Mouse (Mus musculus) MEL (cell line): ENCODE results near the gene Kif6.

Source experiments
- CHD2 ChIP-seq: IDR thresholded peaks from 2 replicates; pipeline ENCODE4 v1.6.1; 2011; ENCODE audit warnings: low read length, improper control_type of control experiment
- CTCF ChIP-seq, 3 experiments: IDR thresholded peaks in 2 of 3; conservative IDR thresholded peaks in 1 of 3; 2 replicates each; pipeline ENCODE4 v1.5.1; 2011 to 2012; ENCODE audit warnings: low read length in 3 of 3, low read depth in 2 of 3, mild to moderate bottlenecking in 2 of 3, improper control_type of control experiment in 1 of 3, inconsistent platforms in 1 of 3, mixed read lengths in 1 of 3, moderate library complexity in 1 of 3; ENCODE audit not compliant: control insufficient read depth in 1 of 3, insufficient read depth in 1 of 3, poor library complexity in 1 of 3, severe bottlenecking in 1 of 3
- ELF1 ChIP-seq: IDR thresholded peaks from 2 replicates; pipeline ENCODE4 v1.6.1; 2014; ENCODE audit warnings: low read depth, mild to moderate bottlenecking, inconsistent platforms, low read length, improper control_type of control experiment, moderate library complexity
- ETS1 ChIP-seq: IDR thresholded peaks from 2 replicates; pipeline ENCODE4 v1.6.1; 2012; ENCODE audit warnings: low read depth, mild to moderate bottlenecking, inconsistent platforms, low read length, improper control_type of control experiment, moderate library complexity
- GATA1 ChIP-seq: IDR thresholded peaks from 2 replicates; pipeline ENCODE4 v1.6.1; 2011; ENCODE audit warnings: low read depth, low read length, improper control_type of control experiment
- HCFC1 ChIP-seq: IDR thresholded peaks from 2 replicates; pipeline ENCODE4 v1.6.1; 2012; ENCODE audit warnings: low read depth, mild to moderate bottlenecking, inconsistent platforms, low read length, improper control_type of control experiment, moderate library complexity
- POLR2AphosphoS5 ChIP-seq: IDR thresholded peaks from 2 replicates; pipeline ENCODE4 v1.6.1; 2012; ENCODE audit warnings: low read depth, borderline replicate concordance, mild to moderate bottlenecking, inconsistent platforms, low read length, moderate library complexity, mixed read lengths
- USF2 ChIP-seq, 2 experiments: IDR thresholded peaks; 2 replicates each; pipeline ENCODE4 v1.6.1; 2011 to 2012; ENCODE audit warnings: improper control_type of control experiment in 2 of 2, low read length in 2 of 2, borderline replicate concordance in 1 of 2, inconsistent platforms in 1 of 2, low read depth in 1 of 2, mild to moderate bottlenecking in 1 of 2; ENCODE audit not compliant: insufficient read depth in 1 of 2

GRCm38 (mm10) chr17:49646267-49646666 is 31.3 kb downstream of the Kif6 start:
- TF ChIP-seq CHD2 (no peak), CTCF (IDR thresholded peaks at IDR 0.05 in 2 of 3, conservative IDR thresholded peaks at IDR 0.05 in 1 of 3; ENCODE audit: control insufficient read depth in 1 of 3, insufficient read depth in 1 of 3, low read depth in 2 of 3, low read length in 3 of 3, poor library complexity in 1 of 3, severe bottlenecking in 1 of 3) (no peak), POLR2AphosphoS5 (no peak), HCFC1 (no peak), GATA1 (no peak), ETS1 (no peak), ELF1 (no peak), USF2 (IDR thresholded peaks at IDR 0.05; ENCODE audit: borderline replicate concordance in 1 of 2, insufficient read depth in 1 of 2, low read depth in 1 of 2, low read length in 2 of 2) (no peak)
